Mouse (Mus musculus) intestine, postnatal 0 days (tissue): ENCODE data around the gene Cnih2. TPM values are rescaled to one million over a fixed set of nuclear protein-coding genes. Genes with fewer than 3 reads are reported as not detected.

Source experiments
- ATAC-seq: fragments of 200-750 bp; cut with Nextera tagmentation; 2 replicates; pipeline ENCODE4 v1.8.0; 2017; ENCODE audit warnings: mild to moderate bottlenecking, moderate TSS enrichment, moderate library complexity
- H3K27ac ChIP-seq: fragments of 300-500 bp; sonication (generic); 2 replicates; pipeline ENCODE4 v1.5.1; 2014; ENCODE audit warnings: mild to moderate bottlenecking, low read depth, low read length, moderate library complexity
- H3K27me3 ChIP-seq: fragments of 300-500 bp; sonication (generic); replicated peaks from 2 replicates; pipeline ENCODE4 v1.6.1; 2014; ENCODE audit warnings: low read length, mixed read lengths; ENCODE audit not compliant: control insufficient read depth, insufficient read depth
- H3K36me3 ChIP-seq: fragments of 300-500 bp; sonication (generic); 2 replicates; pipeline ENCODE4 v1.6.1; 2014; ENCODE audit warnings: mild to moderate bottlenecking, moderate library complexity; ENCODE audit not compliant: control insufficient read depth, insufficient read depth
- H3K4me1 ChIP-seq: fragments of 300-500 bp; sonication (generic); replicated peaks from 2 replicates; pipeline ENCODE4 v1.6.1; 2014; ENCODE audit warnings: antibody characterized with exemption, low read length, mixed read lengths; ENCODE audit not compliant: control insufficient read depth, insufficient read depth
- H3K4me2 ChIP-seq: fragments of 300-500 bp; sonication (generic); replicated peaks from 2 replicates; pipeline ENCODE4 v1.6.1; 2014; ENCODE audit warnings: low read depth, mild to moderate bottlenecking, moderate library complexity
- H3K4me3 ChIP-seq: fragments of 300-500 bp; sonication (generic); 2 replicates; pipeline ENCODE4 v1.5.1; 2014; ENCODE audit warnings: low read depth, low read length
- H3K9ac ChIP-seq: fragments of 300-500 bp; sonication (generic); 2 replicates; pipeline ENCODE4 v1.6.1; 2014; ENCODE audit warnings: mild to moderate bottlenecking, low read depth, low read length
- H3K9me3 ChIP-seq: fragments of 300-500 bp; sonication (generic); 2 replicates; pipeline ENCODE4 v1.6.1; 2016; ENCODE audit warnings: mixed run types; ENCODE audit not compliant: control insufficient read depth
- CTCF ChIP-seq: sonication (generic); IDR thresholded peaks from 2 replicates; pipeline ENCODE4 v1.5.1; 2016; ENCODE audit warnings: low read depth, mild to moderate bottlenecking, control low read depth, antibody characterized with exemption, moderate library complexity
- WGBS: fragments of 180-500 bp; shearing (Covaris S2); extraction: QIAGEN DNeasy Blood & Tissue Kit; methylation state at CpG from one replicate; pipeline ENCODE4 v1.1.7; 2014; 5-methylcytosine and 5-hydroxymethylcytosine counted together
- polyA plus RNA-seq: library from polyadenylated mRNA; unstranded; fragments of >200 nt; fragmentation: Nextera tagmentation; extraction: Ambion mirVana; gene quantifications from 2 replicates; pipeline ENCODE4 v1.2.1, GENCODE M21; 2015

Gene Cnih2
- polyA plus RNA-seq, 1 experiment from 2014 or later = 5.6 TPM

DNA sequence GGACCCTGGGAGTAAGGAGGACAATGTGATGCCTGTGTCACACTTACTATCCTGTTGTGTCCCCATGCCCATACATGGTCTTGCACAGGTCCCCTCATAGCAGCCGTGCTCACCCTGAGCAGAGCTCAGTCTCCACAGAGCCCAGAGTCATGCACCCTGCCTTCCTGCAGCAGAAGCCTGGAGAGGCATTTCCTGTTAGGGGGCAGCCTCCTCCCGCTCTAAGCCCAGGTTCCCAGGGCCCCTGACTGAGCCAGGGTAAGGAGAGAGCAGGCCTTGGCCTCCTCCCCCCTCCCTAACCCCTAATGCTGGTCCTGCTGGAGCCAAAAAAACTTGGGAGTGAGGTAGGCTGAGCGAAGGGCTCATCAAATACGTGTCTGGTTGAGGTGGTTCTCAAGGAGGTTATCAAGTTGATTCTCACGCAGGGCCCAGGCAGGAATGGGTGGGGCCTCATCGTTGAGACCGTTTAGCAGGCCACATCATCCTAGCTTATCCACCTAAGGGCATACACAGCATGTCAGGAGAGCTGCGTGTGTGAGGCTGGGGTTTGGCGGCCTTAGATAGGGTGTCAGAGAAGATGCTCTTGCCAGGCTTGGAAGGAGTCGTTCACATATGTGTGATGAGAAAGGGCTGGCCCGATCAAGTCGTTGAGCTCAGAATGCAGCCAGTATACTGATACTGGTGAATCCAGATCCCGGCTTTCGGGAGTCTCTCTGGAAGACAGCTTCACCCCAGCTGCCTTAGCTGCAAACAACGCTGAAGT, 31.1 kb downstream of the Cnih2 start:
- no peak for TF ChIP-seq CTCF
- ATAC-seq = no peak
- Histone ChIP-seq H3K4me2 (peak overlapping the region; percentile 67), H3K9me3 (no peaks in the 10 kb centered on the region), H3K36me3 (no peaks in the 10 kb centered on the region), H3K4me3 (peak overlapping the region; percentile 50; the same call in 1 of the 2 replicates), H3K9ac (no peak overlapping the region), H3K27ac (peak overlapping the region; percentile 52; the same call in 1 of the 2 replicates), H3K4me1 (no peaks in the 10 kb centered on the region), H3K27me3 (peaks cover 33% of the 10 kb centered on the region)
- WGBS = 8% methylated on average over 15 of the region's 15 CpGs

DNA sequence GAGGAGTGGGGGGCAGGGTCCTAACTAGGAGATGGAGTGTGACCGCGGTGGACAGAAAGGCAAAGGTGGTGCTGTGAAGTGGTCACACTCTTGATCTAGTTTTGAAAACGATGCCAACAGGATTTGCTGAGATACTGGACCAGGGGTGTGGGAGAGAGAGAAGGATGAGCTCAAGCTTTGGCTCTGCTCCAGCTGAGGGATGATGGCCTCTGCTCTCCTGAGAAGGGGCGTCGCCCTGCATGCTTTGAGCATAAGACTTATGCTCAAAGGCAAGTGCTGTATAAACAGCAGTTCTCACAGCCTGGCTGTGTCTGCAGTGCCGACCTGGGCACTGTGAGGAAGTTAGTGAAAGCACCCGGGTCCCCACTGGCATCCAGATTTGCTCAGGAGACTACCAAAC, 33.2 kb downstream of the Cnih2 start:
- 38% methylated on average over 7 of the region's 7 CpGs for WGBS

DNA sequence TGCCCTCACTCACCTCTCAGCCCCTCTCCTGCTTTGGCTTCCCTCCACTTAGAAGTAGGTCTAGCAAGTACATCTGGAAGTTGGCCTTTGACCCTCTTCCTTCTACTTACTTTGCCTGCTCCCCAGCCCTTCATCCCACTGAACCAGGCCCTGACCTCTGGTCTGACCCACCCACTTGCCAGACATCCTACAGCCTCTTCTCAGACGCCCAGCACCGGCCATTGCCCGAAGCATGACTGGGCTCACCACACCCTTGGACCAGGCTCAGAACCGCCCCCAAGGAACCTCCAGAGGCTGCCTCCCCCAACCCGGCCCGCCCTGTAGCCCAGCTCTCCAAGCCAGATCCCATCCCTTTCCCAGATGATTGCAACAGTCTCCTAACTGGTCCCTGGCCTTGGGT, 35.9 kb downstream of the Cnih2 start:
- Histone ChIP-seq H3K36me3 (no peaks in the 10 kb centered on the region), H3K4me1 (no peaks in the 10 kb centered on the region), H3K4me3 (no peak overlapping the region), H3K27me3 (peaks cover 8% of the 10 kb centered on the region), H3K27ac (no peak overlapping the region), H3K4me2 (no peak overlapping the region), H3K9me3 (no peaks in the 10 kb centered on the region), H3K9ac (no peak overlapping the region)
- 68% methylated on average over 6 of the region's 6 CpGs for WGBS
- no peak for TF ChIP-seq CTCF
- no peak for ATAC-seq

More for the DNA sequence above, 33.2 kb downstream of the Cnih2 start:
- Histone ChIP-seq H3K4me2 (no peak overlapping the region), H3K9me3 (no peaks in the 10 kb centered on the region), H3K4me1 (no peaks in the 10 kb centered on the region), H3K4me3 (no peak overlapping the region), H3K27me3 (peaks cover 29% of the 10 kb centered on the region), H3K27ac (no peak overlapping the region), H3K36me3 (no peaks in the 10 kb centered on the region), H3K9ac (no peak overlapping the region)
- ATAC-seq = no peak
- TF ChIP-seq CTCF = no peak

DNA sequence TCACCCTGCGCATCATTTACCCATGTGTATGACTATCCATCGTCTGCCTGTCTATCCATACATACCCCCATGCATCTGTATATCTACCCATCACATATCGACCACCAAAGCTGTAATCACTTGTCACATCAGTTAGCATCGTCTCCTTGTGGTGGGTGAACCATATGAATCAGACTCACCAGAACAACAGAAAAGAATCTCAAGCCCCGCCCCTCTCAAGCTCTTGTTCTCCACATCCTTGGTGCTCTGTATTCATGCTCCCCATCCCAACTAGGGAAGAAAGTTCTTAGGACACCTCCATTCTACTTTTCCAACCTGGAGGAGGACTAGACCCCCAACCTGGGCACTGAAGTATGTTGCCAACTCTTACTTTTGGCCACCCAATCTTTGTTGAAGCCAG, 36.3 kb downstream of the Cnih2 start:
- Histone ChIP-seq H3K36me3 (no peaks in the 10 kb centered on the region), H3K4me2 (no peak overlapping the region), H3K9me3 (no peaks in the 10 kb centered on the region), H3K4me1 (no peaks in the 10 kb centered on the region), H3K27me3 (peaks cover 3% of the 10 kb centered on the region), H3K9ac (no peak overlapping the region), H3K4me3 (no peak overlapping the region), H3K27ac (no peak overlapping the region)
- WGBS = 83% methylated on average over 5 of the region's 5 CpGs
- no peak for ATAC-seq
- no peak for TF ChIP-seq CTCF

DNA sequence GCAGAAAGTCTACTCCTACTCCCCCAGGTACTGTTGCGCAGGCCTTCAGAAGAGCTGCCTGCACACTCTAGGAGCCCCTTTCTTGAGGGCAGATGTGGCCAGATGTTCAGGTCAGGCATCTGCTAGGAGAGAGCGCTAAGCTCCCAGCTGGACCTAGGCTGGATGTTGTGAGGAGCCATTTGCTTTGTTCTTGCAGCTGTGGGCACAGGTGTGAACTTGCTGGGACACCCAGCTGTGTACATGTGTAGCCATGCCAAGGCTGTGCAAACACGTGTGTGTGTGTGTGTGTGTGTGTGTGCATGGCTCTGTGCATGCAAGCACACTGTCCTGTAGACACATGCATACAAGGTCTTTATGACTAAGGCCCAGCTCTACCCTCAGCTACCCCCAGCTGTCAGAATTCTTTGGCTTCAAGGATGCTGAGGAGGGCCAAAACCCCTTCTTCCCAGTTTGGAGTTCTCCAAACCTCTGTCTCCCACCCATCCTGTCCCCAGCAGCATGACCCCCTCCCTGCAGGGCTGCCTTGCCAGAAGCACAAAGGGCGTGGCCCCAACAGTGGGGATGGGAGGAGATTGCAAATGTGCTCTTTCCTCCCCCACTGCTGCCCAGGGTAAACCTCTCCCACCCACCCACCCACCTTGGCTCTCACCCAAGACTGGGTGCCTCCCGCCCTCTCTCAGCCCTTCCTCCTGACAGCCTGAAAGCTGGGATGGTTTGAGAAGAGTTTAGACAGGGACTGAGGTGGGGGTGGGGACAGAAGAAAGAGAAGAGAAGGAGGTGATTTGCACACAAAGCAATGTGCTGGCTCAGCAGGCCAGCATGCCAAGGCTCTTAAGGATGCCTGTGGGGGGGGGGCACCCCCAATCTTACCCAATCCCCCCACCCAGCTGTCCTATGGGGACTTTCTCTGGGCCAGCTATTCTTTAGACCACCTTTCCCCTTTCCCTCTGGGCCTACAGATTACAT, 37.7 kb downstream of the Cnih2 start:
- no peaks in the 10 kb centered on the region for H3K36me3 ChIP-seq
- TF ChIP-seq CTCF = no peak
- H3K4me2 ChIP-seq = no peak overlapping the region
- WGBS = 37% methylated on average over 5 of the region's 5 CpGs
- H3K4me1 ChIP-seq = no peaks in the 10 kb centered on the region
- H3K9ac ChIP-seq = no peak overlapping the region
- H3K4me3 ChIP-seq = no peak overlapping the region
- no peaks in the 10 kb centered on the region for H3K9me3 ChIP-seq
- no peaks in the 10 kb centered on the region; the same call in 1 of the 2 replicates for H3K27me3 ChIP-seq
- no peak for ATAC-seq
- H3K27ac ChIP-seq = no peak overlapping the region
